Mouse (Mus musculus): ENCODE results near the gene Gm10840. TPM values are rescaled to one million over a fixed set of nuclear protein-coding genes. Genes with fewer than 3 reads are reported as not detected.
"Not testable (repeated sequence)": the region's sequence is repeated elsewhere in the genome, so short reads cannot be mapped to it uniquely, and the experiment has no call there.

The Gm10840 gene
- 1.1 and 1.2 TPM in 2 replicates for polyA plus RNA-seq (2015; fragmentation: Nextera tagmentation; extraction: Ambion mirVana)

DNA sequence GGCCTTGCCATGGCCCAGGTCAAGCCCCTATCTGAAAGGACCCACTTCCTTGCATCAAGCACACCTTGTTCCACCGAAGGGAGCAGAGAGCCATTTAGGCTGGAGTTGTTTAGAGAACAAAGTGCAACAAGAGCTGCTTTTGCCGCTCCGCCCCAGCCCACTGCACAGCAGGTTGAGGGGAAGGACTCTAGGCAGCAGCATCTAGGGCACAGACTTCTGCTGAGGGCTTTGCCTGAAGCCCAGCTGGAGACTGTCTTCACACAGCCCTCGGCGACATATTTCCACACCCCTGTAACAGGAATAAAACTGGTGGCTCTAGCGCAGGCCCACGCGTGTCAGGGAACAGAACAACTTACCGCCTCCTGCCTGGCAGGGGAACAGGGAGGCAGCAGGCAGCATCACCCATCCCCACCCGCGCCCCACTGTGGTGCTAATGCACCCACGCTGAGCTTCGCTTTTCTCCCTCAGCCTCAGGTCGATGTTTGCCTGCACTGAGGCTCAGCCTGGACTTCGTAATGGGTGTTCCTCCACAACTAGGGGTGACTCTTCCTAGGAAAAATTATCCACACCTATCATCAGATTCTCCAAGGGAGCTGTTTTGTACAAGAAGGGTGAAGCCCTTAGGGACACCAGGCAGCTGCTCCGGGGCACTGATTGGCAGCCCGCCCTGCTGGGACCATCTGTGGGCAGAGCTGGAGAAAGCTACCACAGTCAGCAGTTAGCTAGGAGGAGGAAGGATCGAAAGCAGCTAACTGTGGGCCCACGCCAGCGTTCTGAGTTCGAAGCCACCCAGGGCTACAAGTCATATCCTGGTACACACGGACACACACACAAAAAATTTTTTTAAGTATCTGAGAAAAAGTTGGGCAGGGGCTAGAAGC, at the start of gene Gm10840, which contains the start of gene Limd2:
TSS of gene Gm10840 (plus strand) at position 10 of the 881 bp plus-strand sequence.
TSS of gene Limd2 (minus strand) at position 20 of the 881 bp plus-strand sequence.
- Histone ChIP-seq H3K4me2 (ENCODE audit: low read length) (peak within 1 kb of the TSS; percentile 83), H3K27ac (ENCODE audit: low read length) (peak within 1 kb of the TSS; percentile 95), H3K27me3 (replicated peaks; ENCODE audit: control insufficient read depth, insufficient read depth, low read length) (no peaks in the 10 kb centered on the region), H3K36me3 (ENCODE audit: control insufficient read depth, insufficient read depth) (peaks cover 20% of the 10 kb centered on the region), H3K9me3 (ENCODE audit: control insufficient read depth, low read length) (no peaks in the 10 kb centered on the region), H3K9ac (replicated peaks; ENCODE audit: low read depth, low read length) (peak within 1 kb of the TSS; percentile 97), H3K4me1 (replicated peaks; ENCODE audit: control insufficient read depth, insufficient read depth, low read length) (peaks cover 28% of the 10 kb centered on the region), H3K4me3 (replicated peaks; ENCODE audit: low read length) (peak within 1 kb of the TSS; percentile 79)
- ATAC-seq, result peak; percentile 46
- 24% methylated on average over 22 of the region's 22 CpGs for WGBS

DNA sequence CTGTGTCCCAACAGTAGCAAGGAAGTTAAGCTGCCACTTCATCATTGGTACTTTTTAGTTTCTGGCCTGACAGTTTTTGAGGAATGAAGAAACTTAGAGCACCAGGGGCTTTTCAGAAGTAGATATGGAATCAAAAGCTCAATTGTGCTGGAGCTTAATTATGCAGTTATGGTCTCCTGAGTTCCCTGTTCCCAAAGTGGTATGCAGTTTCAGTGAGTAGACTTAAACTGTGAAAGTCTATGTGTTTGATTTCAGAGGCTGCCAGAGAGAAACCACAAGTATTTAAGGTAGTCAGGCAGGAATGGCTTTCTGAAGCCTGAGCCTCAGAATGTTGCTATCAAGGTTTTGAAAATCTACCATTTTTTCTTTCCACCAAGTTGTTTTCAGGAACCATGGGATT, 49.0 kb upstream of the Gm10840 start:
- Histone ChIP-seq H3K36me3 (ENCODE audit: control insufficient read depth, insufficient read depth) (peaks cover 13% of the 10 kb centered on the region), H3K9ac (replicated peaks; ENCODE audit: low read depth, low read length) (no peak overlapping the region), H3K4me3 (replicated peaks; ENCODE audit: low read length) (no peak overlapping the region), H3K27ac (ENCODE audit: low read length) (no peak overlapping the region), H3K9me3 (ENCODE audit: control insufficient read depth, low read length) (no peaks in the 10 kb centered on the region), H3K4me2 (ENCODE audit: low read length) (no peak overlapping the region), H3K4me1 (replicated peaks; ENCODE audit: control insufficient read depth, insufficient read depth, low read length) (no peaks in the 10 kb centered on the region), H3K27me3 (replicated peaks; ENCODE audit: control insufficient read depth, insufficient read depth, low read length) (no peaks in the 10 kb centered on the region)
- no peak for ATAC-seq

DNA sequence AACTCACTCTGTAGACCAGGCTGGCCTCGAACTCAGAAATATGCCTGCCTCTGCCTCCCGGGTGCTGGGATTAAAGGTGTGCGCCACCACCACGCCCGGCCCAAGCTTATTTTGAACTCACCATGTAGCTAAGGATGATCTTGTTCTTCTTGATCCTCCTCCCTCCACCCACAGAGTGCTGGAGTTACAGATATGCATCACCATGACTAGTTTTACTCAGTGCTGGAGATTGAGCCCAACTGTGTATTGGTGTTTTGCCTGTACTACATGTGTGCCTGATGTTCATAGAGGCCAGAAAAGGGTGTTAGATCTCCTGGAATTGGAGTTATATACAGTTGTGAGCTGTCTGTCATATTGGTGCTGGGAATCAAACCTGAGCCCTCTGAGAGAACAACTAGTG, 38.4 kb upstream of the Gm10840 start:
- Histone ChIP-seq H3K4me1 (replicated peaks; ENCODE audit: control insufficient read depth, insufficient read depth, low read length) (no peaks in the 10 kb centered on the region), H3K36me3 (ENCODE audit: control insufficient read depth, insufficient read depth) (peaks cover 22% of the 10 kb centered on the region), H3K27ac (ENCODE audit: low read length) (no peak overlapping the region), H3K27me3 (replicated peaks; ENCODE audit: control insufficient read depth, insufficient read depth, low read length) (no peaks in the 10 kb centered on the region), H3K9me3 (ENCODE audit: control insufficient read depth, low read length) (no peaks in the 10 kb centered on the region), H3K4me2 (ENCODE audit: low read length) (no peak overlapping the region), H3K9ac (replicated peaks; ENCODE audit: low read depth, low read length) (no peak overlapping the region), H3K4me3 (replicated peaks; ENCODE audit: low read length) (no peak overlapping the region)
- 93% methylated on average over 5 of the region's 5 CpGs for WGBS
- ATAC-seq, result no peak

DNA sequence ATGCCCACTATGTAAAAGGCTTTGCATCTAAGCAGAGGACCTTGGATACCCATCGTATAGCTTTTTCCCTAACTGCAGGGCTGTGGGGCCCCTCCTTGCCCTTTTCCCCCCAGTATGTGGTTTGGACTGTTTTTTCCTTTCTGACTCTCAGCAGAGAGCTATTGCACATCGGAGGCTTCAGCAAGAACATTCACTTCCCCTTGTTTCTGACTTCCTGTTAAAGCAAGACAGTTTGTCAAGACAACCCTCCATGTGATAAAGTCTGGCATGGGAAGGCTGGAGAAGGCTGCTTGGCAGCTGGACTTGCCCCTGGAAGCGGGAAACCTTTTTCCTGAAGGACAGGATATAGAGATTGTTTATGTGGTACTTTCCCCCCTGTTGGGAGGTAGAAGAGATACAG, 37.9 kb upstream of the Gm10840 start:
- 86% methylated on average over 3 of the region's 3 CpGs for WGBS
- Histone ChIP-seq H3K4me2 (ENCODE audit: low read length) (no peak overlapping the region), H3K4me3 (replicated peaks; ENCODE audit: low read length) (no peak overlapping the region), H3K36me3 (ENCODE audit: control insufficient read depth, insufficient read depth) (peaks cover 19% of the 10 kb centered on the region), H3K9me3 (ENCODE audit: control insufficient read depth, low read length) (no peaks in the 10 kb centered on the region), H3K4me1 (replicated peaks; ENCODE audit: control insufficient read depth, insufficient read depth, low read length) (no peaks in the 10 kb centered on the region), H3K27me3 (replicated peaks; ENCODE audit: control insufficient read depth, insufficient read depth, low read length) (no peaks in the 10 kb centered on the region), H3K9ac (replicated peaks; ENCODE audit: low read depth, low read length) (no peak overlapping the region), H3K27ac (ENCODE audit: low read length) (no peak overlapping the region)
- ATAC-seq, result no peak

DNA sequence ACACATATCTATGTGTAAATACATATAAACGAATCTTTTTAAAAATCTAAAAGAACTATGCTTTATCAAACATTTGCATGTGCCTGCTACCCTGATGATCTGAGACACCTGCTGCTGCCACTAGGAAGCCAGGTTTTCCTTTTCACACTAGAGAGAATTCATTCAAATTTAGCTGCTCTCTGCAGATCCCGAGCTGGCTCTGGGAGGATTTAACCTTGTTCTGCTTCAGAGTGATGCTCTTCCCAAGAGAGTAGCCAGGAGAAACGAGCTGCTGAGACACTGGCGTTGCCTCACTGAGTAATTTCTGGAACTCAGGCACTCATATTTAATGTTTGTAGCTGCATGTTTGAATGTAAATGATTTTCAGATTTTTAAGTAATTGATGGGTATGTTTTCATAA, 35.9 kb upstream of the Gm10840 start:
- Histone ChIP-seq H3K4me3 (replicated peaks; ENCODE audit: low read length) (no peak overlapping the region), H3K4me1 (replicated peaks; ENCODE audit: control insufficient read depth, insufficient read depth, low read length) (no peaks in the 10 kb centered on the region), H3K36me3 (ENCODE audit: control insufficient read depth, insufficient read depth) (peaks cover 13% of the 10 kb centered on the region; the same call in 1 of the 2 replicates), H3K27ac (ENCODE audit: low read length) (no peak overlapping the region), H3K9me3 (ENCODE audit: control insufficient read depth, low read length) (no peaks in the 10 kb centered on the region), H3K9ac (replicated peaks; ENCODE audit: low read depth, low read length) (no peak overlapping the region), H3K4me2 (ENCODE audit: low read length) (no peak overlapping the region), H3K27me3 (replicated peaks; ENCODE audit: control insufficient read depth, insufficient read depth, low read length) (no peaks in the 10 kb centered on the region)
- 73% methylated on average over 4 of the region's 4 CpGs for WGBS
- ATAC-seq, result no peak

DNA sequence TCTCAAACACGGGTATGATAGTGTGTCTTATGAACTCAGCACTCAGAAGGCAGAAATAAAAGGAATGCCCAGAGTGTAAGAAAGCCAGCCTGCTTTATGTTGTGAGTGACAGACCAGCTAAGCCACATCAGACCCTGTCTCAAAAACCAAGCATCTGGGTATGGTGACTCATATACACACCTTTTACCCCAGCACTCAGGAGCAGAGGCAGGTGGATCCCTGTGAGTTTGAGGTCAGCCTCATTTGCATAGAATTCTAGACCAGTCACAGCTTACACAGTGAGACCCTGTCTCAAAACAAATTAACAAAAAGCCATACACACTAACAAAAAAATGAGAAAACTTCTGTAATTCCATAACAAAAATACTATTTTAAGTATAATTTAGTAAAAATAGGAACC, 34.8 kb upstream of the Gm10840 start:
- no peaks in the 10 kb centered on the region for H3K9me3 ChIP-seq (ENCODE audit: control insufficient read depth, low read length)
- H3K36me3 ChIP-seq (ENCODE audit: control insufficient read depth, insufficient read depth), result peaks cover 13% of the 10 kb centered on the region; the same call in 1 of the 2 replicates
- 70% methylated on average over 1 of the region's 1 CpGs for WGBS
- H3K27me3 ChIP-seq (replicated peaks; ENCODE audit: control insufficient read depth, insufficient read depth, low read length), result no peaks in the 10 kb centered on the region
- no peak overlapping the region for H3K9ac ChIP-seq (replicated peaks; ENCODE audit: low read depth, low read length)
- no peaks in the 10 kb centered on the region for H3K4me1 ChIP-seq (replicated peaks; ENCODE audit: control insufficient read depth, insufficient read depth, low read length)
- ATAC-seq, result no peak
- no peak overlapping the region for H3K4me3 ChIP-seq (replicated peaks; ENCODE audit: low read length)
- no peak overlapping the region for H3K27ac ChIP-seq (ENCODE audit: low read length)
- no peak overlapping the region for H3K4me2 ChIP-seq (ENCODE audit: low read length)

DNA sequence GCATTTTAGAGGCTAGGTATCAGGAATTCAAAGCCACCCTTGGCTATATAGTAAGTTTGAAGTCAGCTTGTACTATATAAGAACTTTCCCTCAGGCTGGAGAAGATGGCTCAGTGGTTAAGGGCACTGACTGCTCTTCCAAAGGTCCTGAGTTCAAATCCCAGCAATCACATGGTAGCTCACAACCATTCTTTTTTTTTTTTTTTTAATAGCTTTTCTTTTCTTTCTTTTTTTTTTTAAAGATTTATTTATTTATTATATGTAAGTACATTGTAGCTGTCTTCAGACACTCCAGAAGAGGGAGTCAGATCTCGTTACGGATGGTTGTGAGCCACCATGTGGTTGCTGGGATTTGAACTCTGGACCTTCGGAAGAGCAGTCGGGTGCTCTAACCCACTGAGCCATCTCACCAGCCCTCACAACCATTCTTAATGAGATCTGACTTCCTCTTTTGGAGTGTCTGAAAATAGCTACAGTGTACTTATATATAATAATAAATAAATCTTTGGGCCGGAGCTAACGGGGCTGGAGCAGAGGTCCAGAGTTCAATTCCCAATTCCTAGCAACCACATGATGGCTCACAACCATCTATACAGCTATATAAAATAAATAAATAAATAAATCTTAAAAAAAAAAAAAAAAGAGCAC, 33.8 kb upstream of the Gm10840 start:
- WGBS, result 96% methylated on average over 4 of the region's 6 CpGs
- peaks cover 13% of the 10 kb centered on the region; the same call in 1 of the 2 replicates for H3K36me3 ChIP-seq (ENCODE audit: control insufficient read depth, insufficient read depth)
- not testable (repeated sequence) for H3K4me3 ChIP-seq (replicated peaks; ENCODE audit: low read length); H3K27ac ChIP-seq (ENCODE audit: low read length); ATAC-seq; H3K9ac ChIP-seq (replicated peaks; ENCODE audit: low read depth, low read length); H3K9me3 ChIP-seq (ENCODE audit: control insufficient read depth, low read length); H3K27me3 ChIP-seq (replicated peaks; ENCODE audit: control insufficient read depth, insufficient read depth, low read length); H3K4me2 ChIP-seq (ENCODE audit: low read length); H3K4me1 ChIP-seq (replicated peaks; ENCODE audit: control insufficient read depth, insufficient read depth, low read length)

DNA sequence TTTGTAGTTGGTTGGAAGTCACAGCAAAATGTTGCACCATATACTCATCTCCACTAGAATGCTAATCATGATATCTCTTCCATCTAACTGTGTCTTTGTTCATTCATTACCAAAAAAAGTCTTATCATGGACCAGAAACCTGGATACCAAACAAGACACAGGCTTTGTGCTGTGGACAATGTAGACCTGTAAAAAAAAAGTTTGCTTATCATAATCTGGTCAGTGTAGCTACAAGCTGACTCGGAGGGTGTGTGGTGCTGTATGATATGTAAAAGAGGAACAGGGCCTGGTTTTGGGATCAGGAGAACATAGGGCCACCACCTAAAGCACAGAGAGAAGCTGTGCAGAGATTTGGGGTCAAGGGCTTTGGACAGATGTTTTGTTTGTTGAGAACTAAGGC, 31.2 kb upstream of the Gm10840 start:
- WGBS, result 98% methylated on average over 1 of the region's 1 CpGs
- no peaks in the 10 kb centered on the region for H3K9me3 ChIP-seq (ENCODE audit: control insufficient read depth, low read length)
- H3K27me3 ChIP-seq (replicated peaks; ENCODE audit: control insufficient read depth, insufficient read depth, low read length), result no peaks in the 10 kb centered on the region
- H3K27ac ChIP-seq (ENCODE audit: low read length), result no peak overlapping the region
- no peak for ATAC-seq
- H3K4me1 ChIP-seq (replicated peaks; ENCODE audit: control insufficient read depth, insufficient read depth, low read length), result no peaks in the 10 kb centered on the region
- no peak overlapping the region for H3K9ac ChIP-seq (replicated peaks; ENCODE audit: low read depth, low read length)
- 0 out of 2 replicates have a peak, but pooled peaks cover 4% of the 10 kb centered on the region for H3K36me3 ChIP-seq (ENCODE audit: control insufficient read depth, insufficient read depth)
- H3K4me3 ChIP-seq (replicated peaks; ENCODE audit: low read length), result no peak overlapping the region
- no peak overlapping the region for H3K4me2 ChIP-seq (ENCODE audit: low read length)

DNA sequence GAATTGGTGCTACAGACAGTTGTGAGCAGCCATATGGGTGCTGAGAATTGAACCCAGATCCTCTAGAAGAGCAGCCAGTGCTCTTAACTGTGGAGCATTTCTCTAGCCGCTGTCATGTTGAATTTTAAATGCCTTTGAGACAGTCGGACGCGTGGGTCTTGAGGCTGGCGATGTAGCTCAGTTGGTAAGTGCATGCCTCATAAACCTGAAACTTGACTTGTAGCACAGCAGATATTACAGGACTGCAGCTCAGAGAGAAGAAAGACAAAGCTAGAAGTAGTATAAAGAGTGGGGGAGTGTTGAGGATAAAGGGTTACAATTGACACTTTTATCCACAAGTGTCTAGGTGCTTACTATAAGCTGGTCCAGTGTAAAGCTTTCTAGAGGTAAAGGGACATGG, 28.1 kb upstream of the Gm10840 start:
- Histone ChIP-seq H3K4me2 (ENCODE audit: low read length) (no peak overlapping the region), H3K9ac (replicated peaks; ENCODE audit: low read depth, low read length) (no peak overlapping the region), H3K9me3 (ENCODE audit: control insufficient read depth, low read length) (no peaks in the 10 kb centered on the region), H3K4me3 (replicated peaks; ENCODE audit: low read length) (no peak overlapping the region), H3K4me1 (replicated peaks; ENCODE audit: control insufficient read depth, insufficient read depth, low read length) (peaks cover 5% of the 10 kb centered on the region), H3K27me3 (replicated peaks; ENCODE audit: control insufficient read depth, insufficient read depth, low read length) (no peaks in the 10 kb centered on the region), H3K36me3 (ENCODE audit: control insufficient read depth, insufficient read depth) (no peaks in the 10 kb centered on the region; the same call in 1 of the 2 replicates), H3K27ac (ENCODE audit: low read length) (no peak overlapping the region)
- ATAC-seq, result no peak
- WGBS, result 94% methylated on average over 5 of the region's 5 CpGs
